Mouse (Mus musculus) yolk sac, embryonic 10.5 days (tissue): ENCODE results near the gene Cpox.

ENCODE experiments used
- DNase-seq: peaks from one replicate; pipeline ENCODE4 v3.0.0-alpha.2; 2017; ENCODE audit warnings: low spot score

Gene Cpox

DNA sequence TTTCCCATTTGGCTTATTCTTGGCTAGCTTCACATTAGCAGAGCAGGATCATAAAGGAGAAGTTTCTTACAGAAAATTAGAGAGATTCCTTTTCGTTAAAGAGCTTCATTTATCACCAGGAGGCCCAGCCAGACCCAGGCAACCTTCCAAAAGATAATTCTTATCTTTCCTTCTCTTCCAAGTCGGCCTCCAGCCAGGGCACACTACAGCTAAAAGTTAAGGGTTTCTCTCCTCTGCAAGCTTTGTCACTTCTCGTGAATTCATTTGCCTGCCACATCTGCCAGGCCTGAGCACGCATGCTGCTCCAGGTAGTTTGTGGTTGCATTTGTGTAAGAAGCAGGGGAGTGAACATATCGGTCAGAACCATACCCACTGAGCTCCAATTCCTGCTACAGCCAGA lies 828 bp upstream of the Cpox start:
- peak; percentile 21 for DNase-seq

DNA sequence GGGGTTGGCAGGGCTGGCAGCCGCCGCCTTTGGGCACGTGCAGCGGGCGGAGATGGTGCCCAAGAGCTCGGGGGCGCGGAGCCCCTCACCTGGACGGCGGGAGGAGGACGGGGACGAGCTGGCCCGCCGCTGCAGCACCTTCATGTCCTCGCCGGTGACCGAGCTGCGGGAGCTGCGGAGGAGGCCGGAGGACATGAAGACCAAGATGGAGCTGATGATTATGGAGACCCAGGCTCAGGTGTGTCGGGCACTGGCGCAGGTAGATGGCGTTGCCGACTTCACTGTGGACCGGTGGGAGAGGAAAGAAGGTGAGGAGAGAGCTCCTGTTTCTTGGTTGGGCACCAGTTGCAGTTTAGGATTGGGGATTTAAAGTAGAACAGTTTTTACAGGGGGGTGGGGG lies 551 bp downstream of the Cpox start:
- DNase-seq: peak; percentile 46

- DNase-seq: no peak
Measured at GRCm38 (mm10) chr16:58671212-58671985, 1.3 kb downstream of the Cpox start.

DNA sequence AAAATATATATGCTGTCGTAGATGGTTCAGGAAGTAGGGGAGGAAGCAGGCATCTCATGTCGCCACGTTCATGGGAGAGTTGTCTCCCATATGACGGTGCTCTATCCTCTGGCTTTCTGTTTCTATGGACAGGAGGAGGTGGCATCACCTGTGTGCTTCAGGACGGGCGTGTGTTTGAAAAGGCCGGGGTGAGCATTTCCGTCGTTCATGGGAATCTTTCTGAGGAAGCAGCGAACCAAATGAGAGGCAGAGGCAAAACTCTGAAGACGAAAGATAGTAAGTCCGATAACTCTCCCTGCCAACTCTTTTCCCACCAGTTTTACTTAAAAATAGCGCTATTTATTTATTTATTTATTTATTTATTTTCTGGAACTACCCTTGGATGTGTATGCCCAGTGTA lies 2.3 kb downstream of the Cpox start:
- DNase-seq: no peak

DNA sequence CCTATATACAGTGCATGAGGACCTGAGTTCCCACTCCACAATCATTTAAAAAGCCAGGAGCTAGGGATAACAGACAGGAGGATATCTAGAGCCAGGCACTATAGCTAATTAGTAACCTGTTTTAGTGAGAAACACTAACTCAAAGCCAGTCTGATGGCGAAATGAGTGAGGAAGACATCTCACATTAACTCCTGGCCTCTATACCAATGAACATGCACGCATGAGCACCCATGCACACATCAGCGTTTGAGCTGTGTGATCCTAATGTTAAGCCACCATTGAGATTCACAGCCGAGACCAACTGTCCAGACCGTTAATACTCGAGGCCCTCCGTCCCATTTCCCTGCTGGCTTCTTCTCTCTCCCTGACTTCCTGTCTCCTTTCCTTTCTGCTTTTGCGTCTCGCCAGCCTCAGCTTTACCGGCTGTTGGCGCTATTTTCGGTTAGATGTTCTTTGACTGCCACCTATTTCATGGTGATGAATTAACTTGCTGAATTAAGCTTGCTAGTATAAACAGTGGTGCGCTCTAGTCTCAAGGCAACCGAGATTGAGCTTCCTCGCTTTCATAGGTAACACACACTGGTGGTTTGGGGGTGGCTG lies 3.8 kb downstream of the Cpox start:
- DNase-seq: no peak

- DNase-seq: no peak
Measured at GRCm38 (mm10) chr16:58675256-58675655, 5.2 kb downstream of the Cpox start.

DNA sequence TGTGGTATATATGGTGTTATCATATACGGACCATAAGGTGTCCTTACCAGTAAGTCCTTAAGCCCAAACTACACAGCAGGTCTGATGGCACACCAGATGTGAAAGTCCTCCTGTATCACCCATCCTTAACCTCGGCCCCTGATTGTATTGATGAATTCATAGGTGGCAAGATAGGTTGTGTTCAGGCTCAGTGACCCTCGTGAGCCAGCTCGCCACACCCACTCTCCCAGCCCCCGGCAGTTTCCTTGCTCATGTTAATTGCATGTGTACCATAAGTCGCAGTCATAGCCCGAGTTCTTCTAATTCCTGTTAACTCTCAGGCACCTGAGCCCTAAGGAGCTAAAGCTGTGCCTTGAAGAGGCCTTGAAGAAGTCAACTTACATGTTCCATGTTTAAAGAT lies 6.1 kb downstream of the Cpox start:
- DNase-seq: no peak

DNA sequence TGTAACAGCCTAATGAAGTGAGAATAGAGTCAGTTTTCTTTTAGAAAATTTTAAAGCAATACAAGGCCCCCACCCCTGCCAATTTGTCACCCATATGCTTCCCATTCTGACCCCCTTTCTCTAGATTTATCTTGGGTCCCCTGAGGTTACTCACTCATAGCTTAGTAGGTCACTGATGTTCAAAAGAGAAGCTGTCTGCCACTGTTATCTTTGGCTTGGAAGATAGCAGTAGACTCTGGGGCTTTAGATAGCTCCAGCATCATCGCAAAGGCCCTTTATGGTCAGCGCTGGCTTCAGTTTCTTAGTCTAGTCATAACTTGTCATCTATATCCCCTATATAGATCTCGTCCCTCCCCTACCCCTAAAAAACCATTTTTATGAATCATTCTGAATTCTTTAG lies 6.5 kb downstream of the Cpox start:
- no peak for DNase-seq

DNA sequence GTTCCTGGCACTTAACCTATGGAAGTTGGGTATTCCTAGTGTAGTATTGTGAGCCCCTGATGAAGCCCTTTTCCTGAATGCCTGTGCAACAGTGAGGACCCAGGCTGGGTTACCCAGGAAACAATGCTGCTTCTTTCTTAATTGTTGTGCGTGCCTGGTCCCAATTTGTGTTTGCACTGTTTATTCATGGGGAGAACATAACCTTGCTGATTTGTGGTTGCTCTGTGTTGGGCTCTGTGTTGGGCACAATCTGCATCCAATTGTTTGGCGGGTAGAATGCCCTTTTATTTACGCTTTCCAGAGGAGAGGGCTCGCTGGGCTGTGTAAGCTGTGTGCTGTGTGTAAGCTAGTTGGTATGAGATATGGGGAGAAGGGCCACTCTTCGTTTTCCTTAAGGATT lies 7.4 kb downstream of the Cpox start:
- no peak for DNase-seq

GRCm38 (mm10) chr16:58678660-58679059 lies 8.6 kb downstream of the Cpox start:
- DNase-seq: no peak

GRCm38 (mm10) chr16:58682046-58682445 lies 12.0 kb downstream of the Cpox start:
- no peak for DNase-seq

- no peak for DNase-seq
Measured at GRCm38 (mm10) chr16:58682870-58683269, 12.8 kb downstream of the Cpox start.

GRCm38 (mm10) chr16:58683911-58684310 lies 13.8 kb downstream of the Cpox start:
- no peak for DNase-seq

- no peak for DNase-seq
Measured at GRCm38 (mm10) chr16:58684537-58684936, 14.4 kb downstream of the Cpox start.

- no peak for DNase-seq
Measured at GRCm38 (mm10) chr16:58685548-58686537, 15.8 kb downstream of the Cpox start.

DNA sequence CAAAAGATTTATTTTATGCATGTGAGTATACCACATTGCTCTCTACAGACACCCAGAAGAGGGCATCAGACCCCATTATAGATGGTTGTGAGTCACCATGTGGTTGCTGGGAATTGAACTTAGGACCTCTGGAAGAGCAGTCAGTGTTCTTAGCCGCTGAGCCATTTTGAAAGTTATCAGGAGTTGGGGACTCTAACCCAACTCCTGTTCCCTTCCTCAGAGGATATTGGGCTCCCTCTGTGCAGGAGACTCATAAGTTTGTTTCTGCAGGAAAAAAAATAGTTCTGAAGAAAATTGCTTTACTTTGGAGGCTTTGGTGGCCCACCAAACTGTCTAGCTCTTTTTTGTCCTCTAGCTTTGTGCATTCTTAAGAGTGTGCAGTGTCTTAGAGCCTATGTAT lies 18.4 kb downstream of the Cpox start:
- DNase-seq: no peak

GRCm38 (mm10) chr16:58689555-58690169 lies 19.6 kb downstream of the Cpox start:
- no peak for DNase-seq

DNA sequence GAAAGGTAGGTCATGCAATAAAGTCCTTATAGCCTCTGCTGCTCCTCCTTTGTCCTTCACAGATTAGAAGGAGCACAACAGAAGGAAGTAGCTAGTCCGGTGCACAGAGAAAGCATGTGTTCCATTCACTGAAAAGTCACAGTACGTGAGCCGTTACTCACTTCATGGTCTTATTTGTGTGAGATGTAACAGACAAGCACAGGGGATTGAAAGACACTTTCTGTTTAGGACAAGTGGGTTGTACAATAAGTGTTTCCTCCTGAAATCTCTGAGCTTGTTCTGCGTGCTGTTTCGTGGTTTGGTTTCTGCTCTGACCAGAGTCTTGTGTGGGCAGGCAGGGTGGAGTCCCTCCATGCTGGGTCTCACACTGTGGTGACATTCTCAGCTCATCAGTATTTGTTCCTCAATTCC lies 20.2 kb downstream of the Cpox start:
- no peak for DNase-seq

DNA sequence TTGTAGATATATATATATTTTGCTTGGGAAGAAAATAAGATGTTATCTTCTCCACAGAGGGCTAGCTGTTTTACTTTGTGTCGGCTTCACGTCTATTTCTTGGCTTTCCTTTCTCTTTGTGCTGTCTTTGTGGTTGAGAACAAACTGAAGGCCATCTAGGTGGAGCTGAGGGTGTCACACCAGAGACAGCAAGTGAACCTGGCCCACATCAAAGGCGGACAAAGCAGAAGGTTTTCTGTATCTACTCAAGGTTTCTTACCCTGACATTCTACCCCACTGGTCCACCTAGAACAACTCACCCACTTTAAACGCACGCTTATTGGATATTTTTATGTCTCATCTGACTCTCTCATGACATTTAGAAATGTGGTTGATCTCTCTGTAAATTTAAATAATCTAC lies 24.0 kb downstream of the Cpox start:
- no peak for DNase-seq

- no peak for DNase-seq
Measured at GRCm38 (mm10) chr16:58696796-58697195, 26.7 kb downstream of the Cpox start.

- no peak for DNase-seq
Measured at GRCm38 (mm10) chr16:58697261-58697660, 27.2 kb downstream of the Cpox start.

GRCm38 (mm10) chr16:58700174-58700573 lies 30.1 kb downstream of the Cpox start:
- no peak for DNase-seq
